Mouse (Mus musculus): ENCODE measurements around the gene Acvr1c.

DNA sequence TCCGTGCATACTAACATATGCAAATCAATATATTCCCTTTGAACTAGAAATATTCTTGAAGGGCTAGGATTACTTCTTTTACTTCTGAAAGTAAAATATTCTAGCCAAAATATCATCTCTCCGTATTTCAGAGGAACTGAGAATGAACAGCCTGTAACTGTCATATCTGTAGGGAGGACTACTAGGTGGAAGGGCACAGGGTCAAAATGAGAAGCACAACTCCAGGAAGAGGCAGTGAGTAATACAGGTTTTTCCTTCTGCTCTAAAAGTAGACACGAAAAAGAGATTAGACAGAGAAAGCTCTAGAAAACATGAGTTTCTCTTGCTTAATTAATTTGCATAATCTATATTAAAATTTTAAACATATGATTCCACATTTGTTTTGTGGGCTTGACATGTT is 48.0 kb downstream of the Acvr1c start:
- TF ChIP-seq EP300 (IDR thresholded peaks at IDR 0.05; ENCODE audit: low read depth) (no peak), CTCF (IDR thresholded peaks at IDR 0.05; ENCODE audit: low read depth) (no peak)
